Mouse (Mus musculus) cerebellum, adult 2 months (tissue): ENCODE measurements around the gene Bcar1. TPM values are rescaled to one million over a fixed set of nuclear protein-coding genes. Genes with fewer than 3 reads are reported as not detected.

Experiments
- DNase-seq, 2 experiments: peaks; one replicate each; pipeline ENCODE4 v3.0.0; 2021
- H3K27ac ChIP-seq: fragments of 200-500 bp; 2 replicates; pipeline ENCODE4 v1.5.1; 2012; ENCODE audit warnings: low read length, control low read depth, inconsistent platforms; ENCODE audit not compliant: insufficient read depth
- H3K27me3 ChIP-seq: fragments of 200-500 bp; 2 replicates; pipeline ENCODE4 v1.6.1; 2012; ENCODE audit warnings: inconsistent platforms, mild to moderate bottlenecking, low read length, moderate library complexity; ENCODE audit not compliant: control insufficient read depth, insufficient read depth
- H3K4me1 ChIP-seq: fragments of 200-500 bp; 2 replicates; pipeline ENCODE4 v1.6.1; 2011; ENCODE audit warnings: low read length; ENCODE audit not compliant: control insufficient read depth, insufficient read depth
- H3K4me3 ChIP-seq: fragments of 200-500 bp; replicated peaks from 2 replicates; pipeline ENCODE3; 2011; ENCODE audit warnings: mild to moderate bottlenecking, low read depth, low read length, control low read depth; ENCODE audit not compliant: insufficient read depth
- CTCF ChIP-seq: fragments of 200-500 bp; IDR thresholded peaks from 2 replicates; pipeline ENCODE4 v1.5.1; 2011; ENCODE audit warnings: low read depth, mild to moderate bottlenecking, control low read depth, low read length, moderate library complexity, borderline replicate concordance; ENCODE audit not compliant: insufficient read depth
- POLR2A ChIP-seq: fragments of 200-500 bp; IDR thresholded peaks from 2 replicates; pipeline ENCODE4 v1.6.1; 2011; ENCODE audit warnings: low read length, control low read depth, borderline replicate concordance; ENCODE audit not compliant: insufficient read depth
- WGBS: fragments of 180-500 bp; shearing (Covaris S2); methylation state at CpG from one replicate; pipeline ENCODE4 v1.1.7; 2018; 5-methylcytosine and 5-hydroxymethylcytosine counted together
- polyA plus RNA-seq: library from polyadenylated mRNA; depleted of rRNA; stranded (reverse); fragments of >200 nt; gene quantifications from 2 replicates; pipeline ENCODE4 v1.2.3, GENCODE M21; 2012

Bcar1 gene
- polyA plus RNA-seq, 1 experiment = 129 TPM

GRCm38 (mm10) chr8:111741556-111741955 is 2.1 kb downstream of the Bcar1 start:
- H3K27ac ChIP-seq = peak overlapping the region; percentile 55
- no peaks in the 10 kb centered on the region for H3K27me3 ChIP-seq
- H3K4me3 ChIP-seq = peak overlapping the region; percentile 63
- peaks cover 60% of the 10 kb centered on the region for H3K4me1 ChIP-seq
- 12% methylated on average over 6 of the region's 6 CpGs for WGBS
- DNase-seq = peak in 1 of 2 experiments; percentile 37
- no peak for TF ChIP-seq CTCF
- TF ChIP-seq POLR2A = no peak

DNA sequence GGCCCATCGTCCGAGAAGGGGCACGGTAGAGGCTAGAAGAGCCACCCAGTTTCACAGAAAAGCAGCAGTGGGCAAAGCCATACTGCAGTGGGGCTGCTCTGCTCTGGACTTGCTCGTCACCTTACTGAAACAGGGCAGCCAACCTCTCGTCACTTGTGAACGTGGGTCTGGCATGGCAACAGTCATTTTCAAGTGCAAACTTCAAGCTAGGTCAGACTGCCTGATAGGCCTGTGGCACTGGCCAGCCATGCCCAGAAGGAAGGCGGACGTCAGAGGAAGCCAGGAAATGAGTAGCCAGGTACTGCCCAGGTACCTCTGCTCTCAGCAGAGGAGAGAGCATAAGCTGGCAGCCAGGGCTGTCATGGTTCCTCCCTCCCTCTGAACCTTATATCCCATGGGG is 2.6 kb downstream of the Bcar1 start:
- Histone ChIP-seq H3K4me1 (peaks cover 66% of the 10 kb centered on the region), H3K4me3 (peak overlapping the region; percentile 23), H3K27ac (peak overlapping the region; percentile 55)

GRCm38 (mm10) chr8:111740301-111740711 is 3.3 kb downstream of the Bcar1 start:
- DNase-seq = peak in 1 of 2 experiments; percentile 36
- Histone ChIP-seq H3K4me3 (peak overlapping the region; percentile 7), H3K27me3 (no peaks in the 10 kb centered on the region), H3K27ac (peak overlapping the region; percentile 55), H3K4me1 (peaks cover 70% of the 10 kb centered on the region)
- TF ChIP-seq CTCF (no peak), POLR2A (no peak)
- 26% methylated on average over 7 of the region's 7 CpGs for WGBS

More for the DNA sequence above, 2.6 kb downstream of the Bcar1 start:
- no peaks in the 10 kb centered on the region for H3K27me3 ChIP-seq
- TF ChIP-seq CTCF (no peak), POLR2A (no peak)
- DNase-seq = peak in 1 of 2 experiments; percentile 46
- WGBS = 19% methylated on average over 8 of the region's 8 CpGs

DNA sequence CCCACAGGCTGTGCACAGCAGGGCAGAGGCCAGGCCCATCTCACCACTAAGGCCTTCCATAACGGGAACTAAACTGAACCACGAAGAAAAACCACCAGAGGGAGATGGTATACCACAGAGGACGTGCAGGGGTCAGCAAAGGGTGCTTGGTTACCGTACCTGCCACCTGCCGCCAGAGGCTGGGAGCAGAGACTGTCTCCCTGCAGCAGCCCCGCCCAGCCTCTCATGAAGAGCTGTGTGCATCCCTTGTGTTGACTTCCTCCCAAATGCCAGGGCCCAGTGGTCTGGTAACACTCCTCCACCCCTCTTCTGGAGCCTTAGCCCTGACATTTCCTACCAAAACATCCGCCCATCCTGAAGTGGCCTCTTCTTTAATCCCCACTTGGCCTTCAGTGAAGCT is 4.0 kb downstream of the Bcar1 start:
- H3K4me3 ChIP-seq = no peak overlapping the region
- TF ChIP-seq CTCF (peak; percentile 6; the same call in 1 of the 2 replicates), POLR2A (no peak)
- peak overlapping the region; percentile 9; the same call in 1 of the 2 replicates for H3K27ac ChIP-seq
- peaks cover 70% of the 10 kb centered on the region for H3K4me1 ChIP-seq
- 28% methylated on average over 7 of the region's 7 CpGs for WGBS
- no peak for DNase-seq
- no peaks in the 10 kb centered on the region for H3K27me3 ChIP-seq

- TF ChIP-seq CTCF = no peak
- no peak for TF ChIP-seq POLR2A
- Histone ChIP-seq H3K4me1 (peaks cover 70% of the 10 kb centered on the region), H3K27ac (peak overlapping the region; percentile 9; the same call in 1 of the 2 replicates), H3K27me3 (no peaks in the 10 kb centered on the region), H3K4me3 (no peak overlapping the region)
- DNase-seq = no peak
- WGBS = 26% methylated on average over 6 of the region's 6 CpGs
These were observed 4.7 kb downstream of the Bcar1 start for GRCm38 (mm10) chr8:111738867-111739266.

DNA sequence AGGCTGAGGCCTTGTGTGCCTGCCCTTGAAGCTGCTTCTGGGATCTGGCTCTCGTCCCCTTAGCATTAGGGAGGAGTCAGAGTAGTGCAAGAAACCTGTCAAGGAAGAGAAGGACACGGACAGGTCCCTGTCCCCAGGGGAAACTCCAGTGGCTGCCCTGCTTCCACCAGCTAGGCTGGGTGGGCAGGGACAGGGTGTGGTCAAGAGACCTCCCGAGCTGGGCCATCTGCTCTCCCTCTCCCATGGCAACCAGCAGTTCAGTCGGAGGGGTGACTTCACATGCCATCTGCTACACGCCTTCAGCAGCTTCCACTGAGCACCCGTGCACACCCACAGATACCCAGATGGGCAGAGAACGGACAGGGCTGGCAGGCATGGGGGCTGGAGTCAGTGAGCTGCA is 7.3 kb downstream of the Bcar1 start:
- DNase-seq = peak; percentile 70 to 76
- H3K27ac ChIP-seq = peak overlapping the region; percentile 44
- no peak overlapping the region for H3K4me3 ChIP-seq
- TF ChIP-seq CTCF (no peak), POLR2A (no peak)
- H3K27me3 ChIP-seq = no peaks in the 10 kb centered on the region
- peaks cover 76% of the 10 kb centered on the region for H3K4me1 ChIP-seq
- 5% methylated on average over 7 of the region's 7 CpGs for WGBS

DNA sequence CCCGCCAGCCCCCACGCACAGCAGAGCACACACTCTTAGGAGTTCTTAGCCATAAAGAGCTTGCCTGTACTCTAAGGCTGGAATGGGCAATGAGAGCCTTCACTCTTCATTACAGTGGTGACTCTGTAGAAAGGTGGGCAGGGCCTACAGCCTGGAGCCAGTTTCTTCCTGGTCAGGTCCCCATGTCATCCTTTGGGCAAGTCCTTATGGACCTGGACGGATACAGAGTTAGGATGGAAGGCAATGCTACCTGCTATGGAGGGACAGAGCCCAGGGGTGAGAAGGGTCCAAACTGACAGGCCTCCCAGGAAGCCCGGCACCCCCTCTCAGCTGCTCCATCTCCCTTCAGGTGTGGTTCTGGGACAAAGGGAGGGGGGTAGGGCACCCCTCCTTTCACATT is 7.8 kb downstream of the Bcar1 start:
- Histone ChIP-seq H3K27ac (peak overlapping the region; percentile 44), H3K4me1 (peaks cover 74% of the 10 kb centered on the region), H3K27me3 (no peaks in the 10 kb centered on the region), H3K4me3 (no peak overlapping the region)
- TF ChIP-seq CTCF (no peak), POLR2A (no peak)
- WGBS = 67% methylated on average over 4 of the region's 4 CpGs
- DNase-seq = no peak

- no peak overlapping the region for H3K4me3 ChIP-seq
- TF ChIP-seq POLR2A = no peak
- TF ChIP-seq CTCF = peak; percentile 9; the same call in 1 of the 2 replicates
These were observed 8.3 kb downstream of the Bcar1 start for GRCm38 (mm10) chr8:111735335-111735761.

More at GRCm38 (mm10) chr8:111735335-111735761, 8.3 kb downstream of the Bcar1 start:
- H3K27ac ChIP-seq = peak overlapping the region; percentile 44; the same call in 1 of the 2 replicates
- 30% methylated on average over 8 of the region's 8 CpGs for WGBS
- H3K27me3 ChIP-seq = no peaks in the 10 kb centered on the region
- peak; percentile 21 to 32 for DNase-seq
- peaks cover 74% of the 10 kb centered on the region for H3K4me1 ChIP-seq
